Mouse (Mus musculus): ENCODE data around the gene Myrfl. TPM values are rescaled to one million over a fixed set of nuclear protein-coding genes. Genes with fewer than 3 reads are reported as not detected.

Gene Myrfl
- polyA plus RNA-seq, 1 experiment from 2014 or later, result 7.9 TPM

- no peaks in the 10 kb centered on the region for H3K27me3 ChIP-seq (replicated peaks)
- 93% methylated on average over 19 of the region's 19 CpGs for WGBS
- H3K9me3 ChIP-seq, result no peaks in the 10 kb centered on the region
- 0 out of 2 replicates have a peak, but pooled peaks cover 11% of the 10 kb centered on the region for H3K36me3 ChIP-seq
- ATAC-seq, result no peak
- no peaks in the 10 kb centered on the region for H3K4me1 ChIP-seq (replicated peaks)
- H3K4me3 ChIP-seq (replicated peaks), result no peak overlapping the region
- no peak overlapping the region for H3K9ac ChIP-seq
- H3K4me2 ChIP-seq (replicated peaks), result no peak overlapping the region
- no peak overlapping the region for H3K27ac ChIP-seq
These were observed 27.2 kb upstream of the Myrfl start for GRCm38 (mm10) chr10:116923651-116924495.

- Histone ChIP-seq H3K36me3 (0 out of 2 replicates have a peak, but pooled peaks cover 14% of the 10 kb centered on the region), H3K9ac (no peak overlapping the region), H3K4me1 (replicated peaks) (no peaks in the 10 kb centered on the region), H3K4me2 (replicated peaks) (no peak overlapping the region), H3K27me3 (replicated peaks) (no peaks in the 10 kb centered on the region), H3K9me3 (no peaks in the 10 kb centered on the region), H3K4me3 (replicated peaks) (no peak overlapping the region), H3K27ac (no peak overlapping the region)
- WGBS, result 85% methylated on average over 15 of the region's 15 CpGs
- no peak for ATAC-seq
These were observed 25.4 kb upstream of the Myrfl start for GRCm38 (mm10) chr10:116922161-116922560.

- Histone ChIP-seq H3K4me1 (replicated peaks) (no peaks in the 10 kb centered on the region), H3K9me3 (no peaks in the 10 kb centered on the region), H3K27me3 (replicated peaks) (no peaks in the 10 kb centered on the region), H3K4me3 (replicated peaks) (no peak overlapping the region), H3K4me2 (replicated peaks) (no peak overlapping the region), H3K36me3 (0 out of 2 replicates have a peak, but pooled peaks cover 14% of the 10 kb centered on the region), H3K9ac (no peak overlapping the region), H3K27ac (no peak overlapping the region)
- ATAC-seq, result no peak
- WGBS, result 89% methylated on average over 15 of the region's 15 CpGs
These were observed 24.7 kb upstream of the Myrfl start for GRCm38 (mm10) chr10:116921416-116921815.

GRCm38 (mm10) chr10:116920641-116921040, 23.9 kb upstream of the Myrfl start:
- Histone ChIP-seq H3K4me2 (replicated peaks) (no peak overlapping the region), H3K4me1 (replicated peaks) (no peaks in the 10 kb centered on the region), H3K27me3 (replicated peaks) (no peaks in the 10 kb centered on the region), H3K27ac (no peak overlapping the region), H3K9me3 (no peaks in the 10 kb centered on the region), H3K36me3 (0 out of 2 replicates have a peak, but pooled peaks cover 14% of the 10 kb centered on the region), H3K4me3 (replicated peaks) (no peak overlapping the region), H3K9ac (no peak overlapping the region)
- 85% methylated on average over 8 of the region's 8 CpGs for whole genome bisulfite sequencing
- ATAC-seq, result no peak

- Histone ChIP-seq H3K27me3 (replicated peaks) (no peaks in the 10 kb centered on the region), H3K4me1 (replicated peaks) (no peaks in the 10 kb centered on the region), H3K4me2 (replicated peaks) (no peak overlapping the region), H3K9ac (no peak overlapping the region), H3K4me3 (replicated peaks) (no peak overlapping the region), H3K9me3 (no peaks in the 10 kb centered on the region), H3K36me3 (0 out of 2 replicates have a peak, but pooled peaks cover 14% of the 10 kb centered on the region), H3K27ac (no peak overlapping the region)
- no peak for ATAC-seq
- 89% methylated on average over 25 of the region's 25 CpGs for WGBS
These were observed 22.9 kb upstream of the Myrfl start for GRCm38 (mm10) chr10:116919368-116920317.

GRCm38 (mm10) chr10:116916581-116916980, 19.9 kb upstream of the Myrfl start:
- H3K4me2 ChIP-seq (replicated peaks), result no peak overlapping the region
- H3K9me3 ChIP-seq, result no peaks in the 10 kb centered on the region
- no peaks in the 10 kb centered on the region for H3K27me3 ChIP-seq (replicated peaks)
- H3K4me3 ChIP-seq (replicated peaks), result no peak overlapping the region
- no peak overlapping the region for H3K9ac ChIP-seq
- H3K27ac ChIP-seq, result no peak overlapping the region
- ATAC-seq, result no peak
- H3K4me1 ChIP-seq (replicated peaks), result no peaks in the 10 kb centered on the region
- 76% methylated on average over 8 of the region's 8 CpGs for WGBS
- H3K36me3 ChIP-seq, result 0 out of 2 replicates have a peak, but pooled peaks cover 3% of the 10 kb centered on the region

- Histone ChIP-seq H3K9ac (no peak overlapping the region), H3K36me3 (0 out of 2 replicates have a peak, but pooled peaks cover 3% of the 10 kb centered on the region), H3K4me1 (replicated peaks) (no peaks in the 10 kb centered on the region), H3K4me2 (replicated peaks) (no peak overlapping the region), H3K4me3 (replicated peaks) (no peak overlapping the region), H3K27me3 (replicated peaks) (no peaks in the 10 kb centered on the region), H3K9me3 (no peaks in the 10 kb centered on the region), H3K27ac (no peak overlapping the region)
- ATAC-seq, result no peak
- 90% methylated on average over 8 of the region's 8 CpGs for WGBS
These were observed 18.6 kb upstream of the Myrfl start for GRCm38 (mm10) chr10:116915286-116915685.

GRCm38 (mm10) chr10:116914586-116914985, 17.9 kb upstream of the Myrfl start:
- Histone ChIP-seq H3K4me1 (replicated peaks) (no peaks in the 10 kb centered on the region), H3K4me3 (replicated peaks) (no peak overlapping the region), H3K4me2 (replicated peaks) (no peak overlapping the region), H3K27me3 (replicated peaks) (no peaks in the 10 kb centered on the region), H3K36me3 (peaks cover 8% of the 10 kb centered on the region), H3K9ac (no peak overlapping the region), H3K27ac (no peak overlapping the region), H3K9me3 (no peaks in the 10 kb centered on the region)
- 79% methylated on average over 9 of the region's 9 CpGs for WGBS
- ATAC-seq, result no peak

GRCm38 (mm10) chr10:116913647-116914273, 17.0 kb upstream of the Myrfl start:
- H3K27me3 ChIP-seq (replicated peaks), result no peaks in the 10 kb centered on the region
- 77% methylated on average over 17 of the region's 17 CpGs for WGBS
- no peak for ATAC-seq
- peaks cover 9% of the 10 kb centered on the region for H3K36me3 ChIP-seq
- no peak overlapping the region for H3K4me2 ChIP-seq (replicated peaks)
- H3K4me3 ChIP-seq (replicated peaks), result no peak overlapping the region
- H3K27ac ChIP-seq, result no peak overlapping the region
- no peaks in the 10 kb centered on the region for H3K9me3 ChIP-seq
- no peak overlapping the region for H3K9ac ChIP-seq
- H3K4me1 ChIP-seq (replicated peaks), result no peaks in the 10 kb centered on the region

GRCm38 (mm10) chr10:116912850-116913249, 16.1 kb upstream of the Myrfl start:
- WGBS, result 93% methylated on average over 9 of the region's 9 CpGs
- peaks cover 9% of the 10 kb centered on the region for H3K36me3 ChIP-seq

GRCm38 (mm10) chr10:116908901-116909642, 12.4 kb upstream of the Myrfl start:
- H3K36me3 ChIP-seq, result peaks cover 20% of the 10 kb centered on the region
- no peaks in the 10 kb centered on the region for H3K9me3 ChIP-seq
- no peak overlapping the region for H3K27ac ChIP-seq
- ATAC-seq, result peak; percentile 72; the same call in 1 of the 2 replicates
- WGBS, result 81% methylated on average over 15 of the region's 15 CpGs
- no peak overlapping the region for H3K9ac ChIP-seq
- no peak overlapping the region for H3K4me2 ChIP-seq (replicated peaks)
- H3K4me3 ChIP-seq (replicated peaks), result no peak overlapping the region
- no peaks in the 10 kb centered on the region for H3K27me3 ChIP-seq (replicated peaks)
- no peaks in the 10 kb centered on the region for H3K4me1 ChIP-seq (replicated peaks)

More at GRCm38 (mm10) chr10:116912850-116913249, 16.1 kb upstream of the Myrfl start:
- ATAC-seq, result no peak
- Histone ChIP-seq H3K4me3 (replicated peaks) (no peak overlapping the region), H3K27ac (no peak overlapping the region), H3K27me3 (replicated peaks) (no peaks in the 10 kb centered on the region), H3K9me3 (no peaks in the 10 kb centered on the region), H3K9ac (no peak overlapping the region), H3K4me1 (replicated peaks) (no peaks in the 10 kb centered on the region), H3K4me2 (replicated peaks) (no peak overlapping the region)
